Mouse (Mus musculus): ENCODE measurements around the gene Rasa3.

The Rasa3 gene

GRCm38 (mm10) chr8:13577869-13578268, 99.5 kb downstream of the Rasa3 start:
- in situ Hi-C loops (cut with MboI, MseI): no loop called here

GRCm38 (mm10) chr8:13571999-13572398, 105.4 kb downstream of the Rasa3 start:
- in situ Hi-C loops (cut with MboI, MseI): no loop called here

GRCm38 (mm10) chr8:13562118-13562517, 115.3 kb downstream of the Rasa3 start, which contains the start of gene 1700029H14Rik:
Gene 1700029H14Rik, minus strand, starts transcription at chr8:13562461.
- in situ Hi-C loops (cut with MboI, MseI): no loop called here

GRCm38 (mm10) chr8:13557526-13557925, 119.9 kb downstream of the Rasa3 start:
- in situ Hi-C loops (cut with MboI, MseI): loop anchor here (5.0 kb wide), 2 partner anchors 130 to 195 kb away; no protein-coding TSS in a partner anchor

- in situ Hi-C loops (cut with MboI, MseI): loop anchor here in 1 of 2 experiments (5.0 kb wide), 1 partner anchor 201 kb away; no protein-coding TSS in a partner anchor
These were observed 125.9 kb downstream of the Rasa3 start for GRCm38 (mm10) chr8:13551574-13551830.

GRCm38 (mm10) chr8:13550718-13551573, 126.5 kb downstream of the Rasa3 start:
- in situ Hi-C loops (cut with MboI, MseI): loop anchor here in 1 of 2 experiments (5.0 kb wide), 1 partner anchor 201 kb away; no protein-coding TSS in a partner anchor

- in situ Hi-C loops (cut with MboI, MseI): no loop called here
These were observed 128.6 kb downstream of the Rasa3 start for GRCm38 (mm10) chr8:13548831-13549230.

GRCm38 (mm10) chr8:13548235-13548634, 129.2 kb downstream of the Rasa3 start:
- in situ Hi-C loops (cut with MboI, MseI): no loop called here

- in situ Hi-C loops (cut with MboI, MseI): no loop called here
These were observed 131.0 kb downstream of the Rasa3 start for GRCm38 (mm10) chr8:13546421-13546820.

- in situ Hi-C loops (cut with MboI, MseI): no loop called here
These were observed 135.9 kb downstream of the Rasa3 start for GRCm38 (mm10) chr8:13541526-13541925.

- in situ Hi-C loops (cut with MboI, MseI): no loop called here
These were observed 137.3 kb downstream of the Rasa3 start for GRCm38 (mm10) chr8:13540122-13540521.

GRCm38 (mm10) chr8:13538821-13539220, 138.6 kb downstream of the Rasa3 start:
- in situ Hi-C loops (cut with MboI, MseI): no loop called here

- in situ Hi-C loops (cut with MboI, MseI): no loop called here
These were observed 140.3 kb downstream of the Rasa3 start for GRCm38 (mm10) chr8:13537102-13537501.

- in situ Hi-C loops (cut with MboI, MseI): no loop called here
These were observed 144.3 kb downstream of the Rasa3 start for GRCm38 (mm10) chr8:13533123-13533522.

GRCm38 (mm10) chr8:13531602-13532171, 145.7 kb downstream of the Rasa3 start:
- in situ Hi-C loops (cut with MboI, MseI): no loop called here

GRCm38 (mm10) chr8:13530941-13531340, 146.5 kb downstream of the Rasa3 start:
- in situ Hi-C loops (cut with MboI, MseI): no loop called here

- in situ Hi-C loops (cut with MboI, MseI): no loop called here
These were observed 147.0 kb downstream of the Rasa3 start for GRCm38 (mm10) chr8:13530401-13530800.

GRCm38 (mm10) chr8:13529891-13530316, 147.5 kb downstream of the Rasa3 start:
- in situ Hi-C loops (cut with MboI, MseI): no loop called here

- in situ Hi-C loops (cut with MboI, MseI): no loop called here
These were observed 148.2 kb downstream of the Rasa3 start for GRCm38 (mm10) chr8:13529011-13529840.

- in situ Hi-C loops (cut with MboI, MseI): no loop called here
These were observed 156.0 kb downstream of the Rasa3 start for GRCm38 (mm10) chr8:13521392-13521791.

- in situ Hi-C loops (cut with MboI, MseI): no loop called here
These were observed 157.1 kb downstream of the Rasa3 start for GRCm38 (mm10) chr8:13520349-13520748.

- in situ Hi-C loops (cut with MboI, MseI): no loop called here
These were observed 157.9 kb downstream of the Rasa3 start for GRCm38 (mm10) chr8:13519503-13519902.
